15 mouse cellular contexts compared by ENCODE assay signal in the genomic region with DNA sequence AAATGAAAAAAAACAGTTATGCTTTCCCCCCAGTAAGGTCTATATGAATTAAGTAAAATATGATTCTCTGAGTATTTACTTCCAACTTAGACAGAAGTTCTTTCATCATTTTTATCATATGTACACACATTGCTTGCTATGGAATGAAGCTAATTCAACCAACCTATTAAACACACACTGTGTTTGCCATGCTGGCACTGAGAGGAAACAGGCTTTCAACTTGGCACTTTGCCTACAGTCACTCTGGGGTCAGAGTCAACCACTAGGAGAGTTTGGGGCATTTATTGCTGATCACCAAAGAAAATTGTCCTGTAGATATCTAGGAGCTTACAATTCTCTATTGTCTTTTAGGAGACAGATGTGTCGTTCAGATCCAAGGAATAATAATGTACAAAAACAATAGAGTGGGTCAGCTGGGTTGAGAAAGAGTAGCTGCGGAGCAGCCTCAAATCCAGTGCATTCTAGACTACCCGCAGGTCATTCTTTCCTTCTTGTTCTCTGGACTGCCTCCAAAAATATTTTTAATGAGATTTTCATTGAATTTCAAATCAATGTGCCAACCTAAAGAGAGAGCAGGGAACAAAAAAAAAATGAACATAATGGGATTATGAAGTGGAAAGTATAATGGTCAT.
A peak's percentile ranks its signal among the peaks of the same experiment; 100 is the strongest.
DNase-seq lines count a peak whose midpoint lies in the region; ATAC-seq lines count a peak whose summit lies in the region.
"Had no signal": no experiment of that assay in that cellular context is flagged by ENCODE, and none has a peak within 500 bp of the region (broad histone marks: within the 10 kb centered on the region; RNA-seq: fewer than 3 reads in every experiment).

No protein-coding gene starts in this region.

- 0 out of 2 replicates have a peak, but pooled peaks have one; percentile 27 for ATAC-seq in forebrain, embryonic 13.5 days
- ATAC-seq in forebrain, embryonic 15.5 days (replicated peaks), result no peak
- ATAC-seq in kidney, embryonic 14.5 days (ENCODE audit: low FRiP score, low TSS enrichment), result no peak
- ATAC-seq in midbrain, embryonic 13.5 days, result 0 out of 2 replicates have a peak, but pooled peaks have one; percentile 37
- ATAC-seq in stomach, embryonic 16.5 days (ENCODE audit: insufficient read depth, low FRiP score), result 0 out of 2 replicates have a peak, but pooled peaks have one; percentile 44
- ATAC-seq: inflammation-experienced regulatory T-cells, adult 6 months had no signal

- no peaks in the 10 kb centered on the region for H3K4me1 ChIP-seq in forebrain, embryonic 13.5 days
- no peaks in the 10 kb centered on the region for H3K4me1 ChIP-seq in forebrain, embryonic 15.5 days
- H3K4me1 ChIP-seq in kidney, embryonic 14.5 days (ENCODE audit: control insufficient read depth, insufficient read depth, low read length), result no peaks in the 10 kb centered on the region
- H3K4me1 ChIP-seq in midbrain, embryonic 13.5 days (replicated peaks), result 0 out of 2 replicates have a peak, but pooled peaks cover 2% of the 10 kb centered on the region
- no peaks in the 10 kb centered on the region for H3K4me1 ChIP-seq in midbrain, embryonic 10.5 days
- H3K4me1 ChIP-seq in stomach, embryonic 16.5 days (ENCODE audit: control insufficient read depth, insufficient read depth, low read length), result no peaks in the 10 kb centered on the region
- H3K4me1 ChIP-seq: neural tube, embryonic 15.5 days had no signal

- no peaks in the 10 kb centered on the region for H3K27me3 ChIP-seq in forebrain, embryonic 13.5 days
- H3K27me3 ChIP-seq in forebrain, embryonic 15.5 days, result no peaks in the 10 kb centered on the region
- no peaks in the 10 kb centered on the region for H3K27me3 ChIP-seq in kidney, embryonic 14.5 days (ENCODE audit: control insufficient read depth, insufficient read depth, low read length)
- H3K27me3 ChIP-seq in midbrain, embryonic 13.5 days, result no peaks in the 10 kb centered on the region
- H3K27me3 ChIP-seq in midbrain, embryonic 10.5 days (ENCODE audit: low read depth, poor library complexity, severe bottlenecking), result no peaks in the 10 kb centered on the region
- no peaks in the 10 kb centered on the region for H3K27me3 ChIP-seq in stomach, embryonic 16.5 days (ENCODE audit: control insufficient read depth, insufficient read depth, low read length)
- H3K27me3 ChIP-seq: neural tube, embryonic 15.5 days had no signal

- H3K4me2 ChIP-seq in forebrain, embryonic 13.5 days, result no peak overlapping the region
- no peak overlapping the region for H3K4me2 ChIP-seq in forebrain, embryonic 15.5 days (replicated peaks)
- no peak overlapping the region for H3K4me2 ChIP-seq in kidney, embryonic 14.5 days (replicated peaks; ENCODE audit: low read depth, low read length)
- H3K4me2 ChIP-seq in midbrain, embryonic 13.5 days (replicated peaks), result no peak overlapping the region
- H3K4me2 ChIP-seq in stomach, embryonic 16.5 days (ENCODE audit: low read depth, low read length), result no peak overlapping the region
- H3K4me2 ChIP-seq: neural tube, embryonic 15.5 days had no signal

- H3K36me3 ChIP-seq in forebrain, embryonic 13.5 days (ENCODE audit: poor library complexity, severe bottlenecking), result no peaks in the 10 kb centered on the region
- H3K36me3 ChIP-seq in forebrain, embryonic 15.5 days, result no peaks in the 10 kb centered on the region
- no peaks in the 10 kb centered on the region for H3K36me3 ChIP-seq in kidney, embryonic 14.5 days (ENCODE audit: control insufficient read depth, insufficient read depth, low read length)
- H3K36me3 ChIP-seq in midbrain, embryonic 13.5 days, result no peaks in the 10 kb centered on the region
- H3K36me3 ChIP-seq in midbrain, embryonic 10.5 days, result no peaks in the 10 kb centered on the region
- no peaks in the 10 kb centered on the region for H3K36me3 ChIP-seq in stomach, embryonic 16.5 days (ENCODE audit: control insufficient read depth, insufficient read depth, low read length)
- H3K36me3 ChIP-seq: neural tube, embryonic 15.5 days had no signal

- peak; percentile 4 to 13 for DNase-seq in kidney, postnatal 36 days
- DNase-seq in midbrain, embryonic 10.5 days (ENCODE audit: low spot score), result no peak
- no peak for DNase-seq in natural killer cell, adult 2 months (ENCODE audit: low spot score in 2 of 2)
- DNase-seq: adrenal gland, adult 8-10 months; cerebellum, adult 2 months; gastrocnemius, postnatal 25 days; thymus, adult 18-20 months had no signal

- 43% methylated on average over 3 of the region's 3 CpGs for WGBS in forebrain, embryonic 13.5 days
- WGBS in forebrain, embryonic 15.5 days, result 37% methylated on average over 3 of the region's 3 CpGs
- WGBS in kidney, embryonic 14.5 days, result 86% methylated on average over 3 of the region's 3 CpGs
- WGBS in midbrain, embryonic 13.5 days, result 34% methylated on average over 3 of the region's 3 CpGs
- 81% methylated on average over 3 of the region's 3 CpGs for WGBS in midbrain, embryonic 10.5 days
- 69% methylated on average over 3 of the region's 3 CpGs for WGBS in stomach, embryonic 16.5 days

- H3K9me3 ChIP-seq in forebrain, embryonic 13.5 days (replicated peaks), result no peaks in the 10 kb centered on the region
- no peaks in the 10 kb centered on the region for H3K9me3 ChIP-seq in forebrain, embryonic 15.5 days
- no peaks in the 10 kb centered on the region for H3K9me3 ChIP-seq in kidney, embryonic 14.5 days (ENCODE audit: control insufficient read depth, low read length)
- H3K9me3 ChIP-seq in midbrain, embryonic 13.5 days, result no peaks in the 10 kb centered on the region
- no peaks in the 10 kb centered on the region for H3K9me3 ChIP-seq in midbrain, embryonic 10.5 days (replicated peaks)
- H3K9me3 ChIP-seq in stomach, embryonic 16.5 days (replicated peaks; ENCODE audit: control insufficient read depth, low read length), result no peaks in the 10 kb centered on the region
- H3K9me3 ChIP-seq: neural tube, embryonic 15.5 days had no signal

- no peak overlapping the region for H3K27ac ChIP-seq in forebrain, embryonic 13.5 days
- H3K27ac ChIP-seq in forebrain, embryonic 15.5 days (replicated peaks), result no peak overlapping the region
- no peak overlapping the region for H3K27ac ChIP-seq in kidney, embryonic 14.5 days (ENCODE audit: low read depth, low read length)
- no peak overlapping the region for H3K27ac ChIP-seq in midbrain, embryonic 13.5 days
- H3K27ac ChIP-seq in midbrain, embryonic 10.5 days (replicated peaks), result no peak overlapping the region
- no peak overlapping the region for H3K27ac ChIP-seq in stomach, embryonic 16.5 days (ENCODE audit: low read length)
- H3K27ac ChIP-seq: liver, embryonic 14.5 days; neural tube, embryonic 15.5 days had no signal

- no peak overlapping the region for H3K9ac ChIP-seq in forebrain, embryonic 13.5 days
- H3K9ac ChIP-seq in forebrain, embryonic 15.5 days (replicated peaks), result no peak overlapping the region
- no peak overlapping the region for H3K9ac ChIP-seq in kidney, embryonic 14.5 days (ENCODE audit: low read depth, low read length)
- H3K9ac ChIP-seq in midbrain, embryonic 13.5 days (replicated peaks), result no peak overlapping the region
- no peak overlapping the region for H3K9ac ChIP-seq in stomach, embryonic 16.5 days (ENCODE audit: low read length)
- H3K9ac ChIP-seq: liver, embryonic 14.5 days; neural tube, embryonic 15.5 days had no signal

- H3K4me3 ChIP-seq in forebrain, embryonic 13.5 days, result no peak overlapping the region
- no peak overlapping the region for H3K4me3 ChIP-seq in forebrain, embryonic 15.5 days
- H3K4me3 ChIP-seq in kidney, embryonic 14.5 days (ENCODE audit: low read length), result no peak overlapping the region
- H3K4me3 ChIP-seq in midbrain, embryonic 13.5 days (replicated peaks), result no peak overlapping the region
- H3K4me3 ChIP-seq in midbrain, embryonic 10.5 days, result no peak overlapping the region
- no peak overlapping the region for H3K4me3 ChIP-seq in stomach, embryonic 16.5 days (replicated peaks; ENCODE audit: low read length)
- H3K4me3 ChIP-seq: neural tube, embryonic 15.5 days had no signal

Comparison
In these comparisons a context has a peak if more than half of its experiments do, and no peak if none do; other contexts are left out.
1. ATAC-seq: peak in forebrain, embryonic 13.5 days (single experiment), midbrain, embryonic 13.5 days (single experiment) and stomach, embryonic 16.5 days (single experiment); none in forebrain, embryonic 15.5 days (single experiment) and kidney, embryonic 14.5 days (single experiment).
2. DNase-seq: peak in kidney, postnatal 36 days (2 of 2); none in midbrain, embryonic 10.5 days (single experiment) and natural killer cell, adult 2 months (0 of 2).